Mouse (Mus musculus) heart, postnatal 14 days (tissue): ENCODE results near the gene Olfr3. TPM values are rescaled to one million over a fixed set of nuclear protein-coding genes. Genes with fewer than 3 reads are reported as not detected.

Source experiments
- DNase-seq, 2 experiments: peaks; one replicate each; pipeline ENCODE4 v3.0.0; 2021 to 2022
- intact Hi-C: fragments of 180-260 bp; cut with DNase I; formaldehyde crosslinking; loops from one replicate; pipeline ENCODE4 v1.15.1; 2025
- long read RNA-seq, 2 experiments: library from polyadenylated mRNA; stranded (forward); transcript quantifications; one replicate each; pipeline ENCODE4 v2.0.0; 2021
- total RNA-seq, 2 experiments: library from RNA; stranded (reverse); gene quantifications; 2 replicates each; pipeline ENCODE4 v1.2.3; 2021

The Olfr3 gene
- total RNA-seq = not detected
- long read RNA-seq, experiment 1 = 0 reads
- long read RNA-seq, experiment 2 = 0 reads

DNA sequence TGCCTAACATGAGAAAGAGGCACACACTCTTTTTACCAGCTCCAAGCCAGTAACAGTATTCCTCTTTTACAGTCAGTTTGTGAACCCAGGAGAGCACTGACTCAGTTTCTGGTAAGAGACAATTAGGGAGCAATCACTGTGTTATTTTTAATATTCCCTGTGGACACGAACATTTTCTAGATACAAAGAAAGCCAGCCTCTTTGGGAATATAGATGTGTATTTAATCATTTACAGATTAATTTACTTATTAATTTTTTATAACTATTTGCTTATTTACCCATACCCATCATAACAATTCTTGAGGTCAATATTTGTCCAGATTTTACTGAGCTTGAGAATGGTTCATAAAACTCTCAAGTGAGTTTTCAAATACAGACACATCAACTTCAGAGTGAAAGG lies at the start of gene Olfr3:
TSS of gene Olfr3 (minus strand) at position 101 of the 400 bp plus-strand sequence.
- DNase-seq = no peak
- intact Hi-C loops = no loop called here

DNA sequence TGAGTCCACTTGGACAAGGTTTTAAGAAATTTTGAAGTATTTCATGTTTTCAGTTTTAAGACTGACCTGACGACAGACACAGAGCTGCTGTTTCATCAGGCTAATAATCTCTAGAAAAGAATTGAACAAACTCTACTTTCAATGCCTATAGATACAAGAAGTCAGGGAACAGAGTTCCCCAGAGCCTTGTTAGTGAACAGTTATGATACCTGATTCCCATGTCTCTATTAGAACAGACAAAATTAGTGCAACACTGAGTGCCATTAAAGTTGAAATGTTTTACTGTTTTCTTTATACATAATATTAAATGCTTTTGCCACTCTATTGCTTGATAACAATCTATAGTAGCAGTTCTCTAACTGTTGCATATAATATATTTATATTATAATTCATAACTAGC lies 45.7 kb upstream of the Olfr3 start, which contains the start of gene Olfr351:
TSS of gene Olfr351 (minus strand) at position 101 of the 400 bp plus-strand sequence.
- DNase-seq = no peak
- intact Hi-C loops = no loop called here

DNA sequence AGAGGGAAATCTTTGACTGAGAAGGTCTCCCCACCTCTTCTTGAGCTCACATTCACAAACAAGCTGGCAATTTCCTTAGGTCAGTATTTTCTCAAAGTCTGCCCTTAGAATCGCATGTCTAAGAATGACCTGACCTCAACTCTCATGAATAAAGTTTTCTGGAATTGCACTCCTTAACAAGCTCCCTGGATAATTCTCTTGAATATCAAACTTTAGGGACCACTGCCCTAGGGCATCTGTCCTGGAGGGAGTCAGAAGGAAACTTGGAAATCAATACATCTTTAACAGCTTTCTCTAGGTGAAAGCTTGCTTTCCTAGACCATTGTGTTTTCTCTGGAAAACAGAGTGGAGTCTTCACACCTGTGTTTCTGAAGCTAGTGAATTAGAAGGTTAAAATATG lies 29.2 kb upstream of the Olfr3 start, which contains the start of gene Olfr350:
TSS of gene Olfr350 (plus strand) at position 301 of the 400 bp plus-strand sequence.
- no peak for DNase-seq
- intact Hi-C loops = no loop called here

DNA sequence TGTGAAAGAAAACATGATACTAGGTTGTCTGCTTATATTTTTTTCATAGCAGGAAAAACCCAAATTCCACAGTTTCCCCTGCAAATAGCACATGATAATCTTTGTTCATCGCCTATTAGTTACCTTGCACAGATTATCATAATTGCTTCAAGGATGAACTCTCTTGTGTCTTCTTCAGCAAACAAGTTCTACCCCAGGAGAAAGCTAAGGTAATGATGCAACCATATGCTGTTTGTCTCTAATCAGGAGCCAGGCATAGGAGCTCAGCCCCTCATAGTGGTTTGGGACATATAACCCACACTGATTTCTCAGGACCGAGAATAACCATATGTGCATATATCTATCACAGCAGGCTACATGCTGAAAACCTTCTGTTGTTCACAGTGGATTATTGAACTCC lies 26.6 kb downstream of the Olfr3 start, which contains the start of gene Olfr50:
TSS of gene Olfr50 (plus strand) at position 301 of the 400 bp plus-strand sequence.
- intact Hi-C loops = no loop called here

DNA sequence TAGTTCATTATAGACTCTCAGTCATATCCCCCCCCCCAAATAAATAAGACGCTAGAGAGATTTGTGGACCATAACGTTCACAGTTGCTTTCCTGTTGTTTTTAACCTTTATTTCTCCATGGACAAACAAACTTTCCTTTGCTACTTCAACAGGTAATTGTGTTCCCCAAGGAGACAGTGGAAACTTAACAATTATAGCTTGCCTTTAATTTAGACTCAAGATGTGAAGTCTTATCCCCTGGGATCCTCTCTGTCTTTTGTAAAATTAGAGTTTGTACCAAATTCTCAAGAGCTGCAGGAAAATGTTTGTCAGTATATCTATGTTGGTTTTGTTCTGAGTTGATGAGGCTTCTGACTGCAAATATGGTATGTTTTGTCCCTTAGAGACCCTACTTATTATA lies 32.9 kb downstream of the Olfr3 start, which contains the start of gene Olfr348:
TSS of gene Olfr348 (plus strand) at position 301 of the 400 bp plus-strand sequence.
- intact Hi-C loops = no loop called here

More for the DNA sequence above, 26.6 kb downstream of the Olfr3 start, which contains the start of gene Olfr50:
- no peak for DNase-seq

More for the DNA sequence above, 32.9 kb downstream of the Olfr3 start, which contains the start of gene Olfr348:
- DNase-seq = no peak

Other genes with a start within 250 kb of the Olfr3 start
- gene Olfr345, start 177.0 kb downstream of the Olfr3 start, total RNA-seq = not detected
- not detected for gene Olfr346, start 131.2 kb downstream of the Olfr3 start, total RNA-seq
- not detected for gene Olfr347, start 85.1 kb downstream of the Olfr3 start, total RNA-seq
- not detected for gene Olfr348, start 32.8 kb downstream of the Olfr3 start, total RNA-seq
- gene Olfr50, start 26.5 kb downstream of the Olfr3 start, total RNA-seq = not detected
- gene Olfr350, start 29.3 kb upstream of the Olfr3 start, total RNA-seq = not detected
- not detected for gene Olfr351, start 45.6 kb upstream of the Olfr3 start, total RNA-seq
- not detected for gene Olfr352, start 51.4 kb upstream of the Olfr3 start, total RNA-seq
- not detected for gene Olfr353, start 75.9 kb upstream of the Olfr3 start, total RNA-seq
- not detected for gene Olfr354, start 88.6 kb upstream of the Olfr3 start, total RNA-seq
- gene Olfr355, start 111.9 kb upstream of the Olfr3 start, total RNA-seq = not detected
- not detected for gene Olfr356, start 120.1 kb upstream of the Olfr3 start, total RNA-seq
- gene Olfr357, start 176.8 kb upstream of the Olfr3 start, total RNA-seq = not detected
- not detected for gene Olfr358, start 192.3 kb upstream of the Olfr3 start, total RNA-seq
- gene Olfr360, start 248.7 kb upstream of the Olfr3 start, total RNA-seq = not detected